Mouse (Mus musculus) embryonic fibroblast, embryonic 13.5 days (primary cell): ENCODE data around the gene Mok. TPM values are rescaled to one million over a fixed set of nuclear protein-coding genes. Genes with fewer than 3 reads are reported as not detected.

ENCODE experiments used
- H3K27ac ChIP-seq: 2 replicates; pipeline ENCODE4 v1.5.1; 2012; ENCODE audit warnings: low read length, control low read depth, inconsistent platforms; ENCODE audit not compliant: insufficient read depth
- H3K4me1 ChIP-seq: 2 replicates; pipeline ENCODE4 v1.6.1; 2011; ENCODE audit warnings: low read length; ENCODE audit not compliant: control insufficient read depth, insufficient read depth
- H3K4me3 ChIP-seq: 2 replicates; pipeline ENCODE4 v1.5.1; 2011; ENCODE audit warnings: mild to moderate bottlenecking, control low read depth, low read length; ENCODE audit not compliant: insufficient read depth
- CTCF ChIP-seq: IDR thresholded peaks from 2 replicates; pipeline ENCODE4 v1.5.1; 2011; ENCODE audit warnings: mild to moderate bottlenecking, control low read depth, low read length, moderate library complexity, borderline replicate concordance; ENCODE audit not compliant: insufficient read depth
- POLR2A ChIP-seq: IDR thresholded peaks from 2 replicates; pipeline ENCODE4 v1.6.1; 2011; ENCODE audit warnings: low read depth, mild to moderate bottlenecking, control low read depth, low read length, moderate library complexity
- polyA plus RNA-seq: library from polyadenylated mRNA; stranded (reverse); fragments of >200 nt; gene quantifications from 2 replicates; pipeline ENCODE4 v1.2.4, GENCODE M21; 2011; ENCODE audit warnings: low read depth; ENCODE audit not compliant: missing spikeins, insufficient read length

The Mok gene
- polyA plus RNA-seq = 1.2 and 1.5 TPM in 2 replicates

GRCm38 (mm10) chr12:110840348-110841198, at the start of gene Mok:
Gene Mok, minus strand, starts transcription at chr12:110840939.
- Histone ChIP-seq H3K27ac (no peak within 1 kb of the TSS), H3K4me1 (no peaks in the 10 kb centered on the region), H3K4me3 (peak within 1 kb of the TSS; percentile 81)
- TF ChIP-seq CTCF (no peak), POLR2A (peak; percentile 31; the same call in 1 of the 2 replicates)

DNA sequence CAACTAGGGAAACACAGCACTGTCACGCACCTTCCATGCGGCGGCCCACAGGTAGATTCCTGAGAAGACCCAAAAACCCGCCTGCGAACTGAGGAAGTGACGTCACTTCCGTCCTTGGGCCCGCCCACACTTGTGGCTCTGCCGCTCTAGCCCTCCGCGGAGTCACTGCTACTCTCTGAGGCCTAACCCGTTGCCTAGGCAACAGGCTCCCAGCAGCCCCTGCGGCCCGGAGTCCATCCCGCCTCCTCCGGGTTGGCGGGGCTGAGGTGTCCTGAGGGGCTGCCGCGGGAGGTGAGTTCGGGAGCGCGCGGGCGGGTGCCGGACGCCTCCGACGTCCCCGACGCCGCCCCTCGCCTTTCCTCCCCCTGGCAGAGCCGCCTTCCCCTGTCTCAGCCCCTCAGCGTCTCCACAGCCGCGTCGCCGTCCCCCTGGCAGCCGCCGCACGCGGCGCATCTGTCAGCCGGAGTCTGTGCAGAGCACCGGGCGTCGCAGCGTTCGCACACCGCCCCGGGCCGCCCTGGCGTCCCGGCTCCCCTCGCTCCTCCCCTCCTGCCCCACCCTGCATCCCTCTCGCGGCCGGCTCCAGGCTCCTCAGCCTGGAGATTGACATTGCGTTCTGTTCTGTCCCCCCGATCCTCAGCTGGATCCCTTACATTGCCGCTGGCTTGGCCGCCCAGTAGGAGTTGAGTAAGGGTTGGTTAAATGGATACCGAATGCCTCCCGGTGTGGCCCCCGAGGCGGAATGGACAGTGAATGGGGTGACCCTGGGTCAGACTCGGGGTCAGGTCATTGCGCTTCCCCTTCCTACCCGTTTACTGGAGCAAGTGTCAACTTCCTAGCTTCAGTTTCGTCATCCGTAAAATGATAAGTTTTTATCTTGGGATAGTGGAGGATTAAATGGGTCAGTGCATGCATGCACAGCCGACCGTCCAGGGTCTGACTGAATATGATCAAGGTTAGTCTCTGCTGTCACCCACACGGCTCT, 48.6 kb upstream of the Mok start, which contains the start of the genes Cinp and Tecpr2:
Cinp (minus strand) TSS at position 110 of the 985 bp plus-strand sequence.
Tecpr2 (plus strand) TSS at position 229 of the 985 bp plus-strand sequence.
- Histone ChIP-seq H3K4me3 (peak within 1 kb of the TSS; percentile 90), H3K27ac (0 out of 2 replicates have a peak within 1 kb of the TSS, but pooled peaks have one; percentile 6), H3K4me1 (no peaks in the 10 kb centered on the region)
- peak; percentile 49 for TF ChIP-seq POLR2A
- TF ChIP-seq CTCF = no peak

- no peaks in the 10 kb centered on the region for H3K4me1 ChIP-seq
- TF ChIP-seq POLR2A (no peak), CTCF (no peak)
- H3K4me3 ChIP-seq = peak overlapping the region; percentile 82
- H3K27ac ChIP-seq = no peak overlapping the region
Measured at GRCm38 (mm10) chr12:110888606-110889005, 47.9 kb upstream of the Mok start.

DNA sequence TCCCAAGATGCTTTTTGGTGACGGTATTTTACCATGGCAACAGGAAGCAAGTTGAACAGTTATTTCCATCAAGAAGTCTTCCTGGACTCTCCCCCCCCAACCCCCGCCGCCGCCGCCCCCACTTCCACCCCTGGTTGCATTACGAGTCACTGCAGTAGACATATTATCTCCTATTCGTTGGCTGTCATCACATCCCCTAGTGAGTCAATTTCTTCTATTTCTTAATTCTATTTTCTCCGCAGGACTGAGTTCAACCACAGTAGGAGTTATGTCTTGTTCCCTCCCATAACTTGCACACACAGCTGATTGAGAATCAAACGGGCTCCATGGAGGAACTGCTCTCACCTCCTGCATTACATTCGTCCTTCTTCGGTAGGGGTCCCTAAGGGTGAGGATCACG, 47.4 kb upstream of the Mok start:
- no peaks in the 10 kb centered on the region for H3K4me1 ChIP-seq
- TF ChIP-seq CTCF (no peak), POLR2A (no peak)
- H3K27ac ChIP-seq = no peak overlapping the region
- peak overlapping the region; percentile 82 for H3K4me3 ChIP-seq

DNA sequence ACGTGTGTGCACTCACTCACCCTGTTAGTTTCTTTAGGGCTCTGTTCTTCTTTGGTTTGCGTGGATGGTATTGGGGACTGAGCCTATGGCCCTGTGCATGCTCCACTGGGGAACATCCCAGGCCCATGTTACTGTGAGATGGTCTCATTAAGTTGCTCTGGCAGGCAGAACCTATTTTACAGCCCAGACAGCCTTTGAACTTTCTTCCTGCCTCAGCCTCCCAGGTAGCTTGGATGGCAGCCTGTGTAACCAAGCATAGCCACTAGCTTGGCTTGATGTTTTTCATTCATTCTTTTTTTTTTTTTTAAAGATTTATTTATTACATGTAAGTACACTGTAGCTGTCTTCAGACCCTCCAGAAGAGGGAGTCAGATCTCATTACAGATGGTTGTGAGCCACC, 44.5 kb upstream of the Mok start:
- H3K27ac ChIP-seq = no peak overlapping the region
- TF ChIP-seq CTCF (no peak), POLR2A (no peak)
- no peak overlapping the region for H3K4me3 ChIP-seq
- no peaks in the 10 kb centered on the region for H3K4me1 ChIP-seq

DNA sequence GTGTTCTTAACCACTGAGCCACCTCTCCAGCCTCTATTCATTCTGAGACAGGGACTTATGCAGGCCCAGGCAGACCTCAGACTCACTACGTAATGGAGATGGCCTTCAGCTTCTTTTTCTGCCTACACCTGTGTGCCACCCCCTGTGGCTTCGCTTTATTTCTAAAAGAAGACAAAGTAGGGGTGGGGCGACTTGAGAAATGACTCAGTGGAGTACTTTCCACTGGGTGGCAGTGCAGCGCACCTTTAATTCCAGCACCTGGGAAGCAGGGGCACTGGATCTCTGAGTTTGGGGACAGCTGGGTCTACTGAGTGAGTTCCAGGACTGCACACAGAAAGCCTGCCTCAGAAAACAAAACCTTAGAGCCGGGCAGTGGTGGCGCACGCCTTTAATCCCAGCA, 41.6 kb upstream of the Mok start:
- no peaks in the 10 kb centered on the region for H3K4me1 ChIP-seq
- H3K27ac ChIP-seq = no peak overlapping the region
- TF ChIP-seq CTCF = no peak
- no peak for TF ChIP-seq POLR2A
- no peak overlapping the region for H3K4me3 ChIP-seq

- no peak overlapping the region for H3K27ac ChIP-seq
- no peaks in the 10 kb centered on the region for H3K4me1 ChIP-seq
- TF ChIP-seq CTCF = no peak
- no peak overlapping the region for H3K4me3 ChIP-seq
Measured at GRCm38 (mm10) chr12:110875351-110875750, 34.6 kb upstream of the Mok start.

DNA sequence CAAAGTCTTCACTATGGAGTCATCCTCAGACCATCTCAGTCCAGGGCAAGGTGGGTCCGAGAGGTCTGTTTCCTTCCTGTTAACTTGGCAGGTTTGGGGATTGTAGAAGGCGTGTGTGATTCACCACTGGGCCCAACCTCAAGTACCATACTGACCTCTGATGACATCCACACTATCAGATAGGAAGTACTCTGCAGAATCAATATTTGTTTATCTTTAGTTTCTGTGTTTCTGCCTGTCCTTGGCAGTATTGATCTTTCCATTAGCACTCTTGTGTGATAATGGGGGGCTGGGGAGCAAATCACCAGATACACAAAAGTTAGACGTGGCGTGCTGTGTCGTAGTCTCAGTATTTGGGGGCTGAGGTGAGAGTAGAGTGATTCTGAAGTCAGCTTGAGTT, 30.5 kb upstream of the Mok start:
- TF ChIP-seq POLR2A (no peak), CTCF (no peak)
- no peak overlapping the region for H3K4me3 ChIP-seq
- no peaks in the 10 kb centered on the region for H3K4me1 ChIP-seq
- H3K27ac ChIP-seq = no peak overlapping the region

DNA sequence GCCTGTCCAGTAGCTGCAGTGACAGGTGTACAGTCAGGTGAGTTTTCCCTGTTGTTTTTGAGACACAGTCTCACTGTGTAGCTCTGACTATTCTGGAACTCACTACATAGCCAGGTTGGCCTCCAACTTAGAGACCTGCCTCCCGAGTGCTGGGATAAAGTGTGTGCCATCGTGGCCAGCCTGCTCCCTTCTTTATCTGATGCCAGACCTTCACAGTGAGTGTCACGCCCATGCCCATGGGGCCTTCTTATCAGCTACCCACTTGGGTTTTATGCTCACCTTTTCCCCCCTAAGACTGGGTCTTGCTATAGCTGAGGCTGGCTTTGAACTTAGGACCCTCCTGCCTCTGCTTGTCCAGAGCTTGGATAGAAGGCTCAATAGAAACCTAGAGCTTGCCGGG, 29.4 kb upstream of the Mok start:
- Histone ChIP-seq H3K4me1 (no peaks in the 10 kb centered on the region), H3K4me3 (no peak overlapping the region), H3K27ac (no peak overlapping the region)
- no peak for TF ChIP-seq CTCF
- no peak for TF ChIP-seq POLR2A
